Mouse (Mus musculus) heart, postnatal 0 days (tissue): ENCODE data around the gene Sdcbp2.

Experiments used
- CTCF ChIP-seq: IDR thresholded peaks from 2 replicates; pipeline ENCODE4 v1.5.1; 2016; ENCODE audit warnings: antibody characterized with exemption, control low read depth, low read depth
- EP300 ChIP-seq: IDR thresholded peaks from 2 replicates; pipeline ENCODE4 v1.6.1; 2016; ENCODE audit warnings: antibody characterized with exemption, low read depth

GRCm38 (mm10) chr2:151579183-151579582, 6.8 kb downstream of the Sdcbp2 start:
- TF ChIP-seq EP300: no peak
- TF ChIP-seq CTCF: no peak
